Mouse (Mus musculus): ENCODE data around the gene Atf5.

Gene Atf5

DNA sequence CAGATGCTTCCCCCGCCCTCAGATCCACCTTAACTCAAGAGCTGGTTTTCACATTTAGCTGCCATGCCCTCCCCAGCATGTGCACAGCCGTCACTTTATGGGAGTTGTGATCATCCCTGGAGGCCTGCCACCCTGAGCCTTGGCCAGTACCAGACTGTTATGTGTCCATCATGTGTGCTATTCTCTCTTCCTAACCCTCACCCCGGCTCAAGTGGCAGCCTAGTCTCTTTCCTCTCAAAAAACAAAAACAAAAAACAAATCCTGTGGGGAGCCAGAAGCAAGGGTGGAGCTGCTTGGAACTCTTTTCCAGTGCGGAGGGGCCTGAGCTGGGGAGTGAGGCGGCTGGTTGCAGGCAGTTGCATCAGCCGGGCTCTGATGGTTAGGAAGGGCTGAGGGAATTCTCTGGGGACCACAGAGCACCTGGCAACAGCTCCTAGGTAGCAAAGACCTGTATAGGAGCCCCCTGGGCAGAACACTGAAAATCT is 2.3 kb upstream of the Atf5 start:
- peak; percentile 68 for DNase-seq

DNA sequence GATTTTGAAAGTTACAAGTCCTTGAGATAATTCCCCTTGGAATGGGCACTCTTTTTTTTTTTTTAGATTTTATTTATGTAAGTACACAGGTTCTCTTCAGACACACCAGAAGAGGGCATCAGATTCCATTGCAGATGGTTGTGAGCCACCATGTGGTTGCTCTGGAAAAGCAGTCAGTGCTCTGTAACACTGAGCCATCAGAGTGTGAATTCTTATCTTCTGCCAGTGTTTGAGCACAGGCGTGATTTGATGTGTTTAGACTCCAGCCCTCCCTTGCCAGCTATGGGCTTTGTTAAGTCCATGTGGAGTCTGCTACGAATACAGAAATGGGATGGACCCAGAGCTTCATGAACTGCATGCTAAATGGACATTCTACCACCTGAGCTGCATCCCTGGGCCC is 1.7 kb upstream of the Atf5 start:
- peak; percentile 73 for DNase-seq

DNA sequence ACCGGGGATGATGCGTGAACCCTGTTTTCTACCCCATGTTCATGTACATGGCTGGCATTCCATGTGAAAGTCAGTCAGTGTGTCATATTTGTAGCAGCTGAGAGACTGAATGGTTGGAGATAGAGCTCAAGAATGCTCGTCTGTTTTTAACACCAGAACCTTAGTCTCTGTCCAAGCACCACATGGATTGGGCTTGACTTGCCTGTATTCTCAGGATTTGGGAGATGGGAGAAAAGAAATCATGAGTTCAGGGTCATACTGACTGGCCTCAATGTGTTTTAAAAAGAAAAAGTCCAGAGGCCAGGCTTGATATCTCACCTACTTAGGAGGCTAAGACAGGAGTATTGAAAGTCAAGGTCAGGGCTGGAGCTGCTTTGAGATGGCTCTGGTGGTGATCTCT is 983 bp upstream of the Atf5 start:
- DNase-seq: no peak

DNA sequence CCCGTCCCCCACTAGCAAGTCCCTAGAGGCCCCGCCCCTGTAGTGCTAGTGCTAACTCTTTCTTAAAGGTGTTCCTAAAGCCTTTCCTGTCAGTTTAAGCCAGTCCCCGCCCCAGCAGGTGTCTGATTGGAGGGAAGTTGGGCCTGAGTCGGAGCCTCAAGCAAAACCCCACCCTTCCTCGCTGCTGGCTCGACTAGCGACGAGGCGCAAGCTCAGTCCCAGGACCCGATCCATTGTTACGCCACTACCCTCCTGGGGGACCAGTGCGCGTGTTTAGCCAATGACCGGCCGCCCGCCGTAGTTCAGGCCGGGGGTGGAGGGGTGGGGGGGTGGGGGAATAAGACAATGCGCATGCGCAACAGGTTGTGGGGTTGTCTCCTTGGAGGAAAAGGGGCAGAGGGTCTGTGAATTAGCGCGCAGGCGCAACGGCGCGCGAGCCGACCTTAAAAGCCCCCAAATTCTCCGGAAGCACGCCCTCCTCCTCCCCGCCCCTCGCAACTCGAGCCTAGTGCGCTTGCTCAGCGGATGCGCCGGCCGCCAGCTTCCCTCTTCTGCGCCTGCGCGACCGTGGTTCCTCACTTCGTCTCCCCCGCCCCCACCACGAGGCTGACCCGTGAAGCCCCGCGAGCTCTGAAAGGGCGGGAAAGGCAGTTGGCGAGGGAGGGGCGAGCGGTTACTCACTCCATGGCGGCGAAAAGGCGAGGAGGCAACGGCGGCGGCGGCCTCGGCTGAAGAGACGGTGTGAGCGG is 563 bp downstream of the Atf5 start, which contains the start of the genes Nup62 and Il4i1:
Nup62 (plus strand) TSS at position 368 of the 749 bp plus-strand sequence.
Il4i1 (plus strand) TSS at position 667 of the 749 bp plus-strand sequence.
- DNase-seq: peak; percentile 99

DNA sequence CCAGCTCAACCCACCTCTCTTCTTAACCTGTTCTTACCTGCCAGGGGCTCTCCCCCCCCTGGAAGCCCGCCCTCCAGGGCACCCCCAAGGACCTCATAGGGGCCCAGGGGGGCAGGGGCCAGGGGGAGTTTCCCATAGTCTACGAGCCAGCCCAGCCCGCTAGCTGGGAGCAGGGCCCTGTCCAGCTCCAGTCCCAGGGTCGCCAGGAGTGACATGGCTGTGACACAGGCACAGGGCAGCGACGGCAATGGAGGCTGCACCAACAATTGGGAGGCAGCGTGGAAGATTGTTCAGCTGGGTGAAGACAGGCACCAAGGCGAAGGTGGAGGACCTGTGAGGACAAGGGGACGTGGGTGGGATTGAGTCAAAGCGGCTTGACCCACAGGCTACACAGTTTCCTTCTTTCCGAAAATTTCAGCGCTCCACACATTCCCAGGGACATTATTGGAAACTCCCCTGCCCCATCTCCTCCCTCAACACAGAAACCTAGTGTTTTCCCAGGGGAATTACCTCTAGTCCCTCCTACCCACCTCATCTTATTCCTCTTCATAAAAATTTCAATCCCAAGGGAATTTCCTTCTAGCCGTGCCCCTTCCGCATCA is 1.4 kb downstream of the Atf5 start:
- DNase-seq: no peak

DNA sequence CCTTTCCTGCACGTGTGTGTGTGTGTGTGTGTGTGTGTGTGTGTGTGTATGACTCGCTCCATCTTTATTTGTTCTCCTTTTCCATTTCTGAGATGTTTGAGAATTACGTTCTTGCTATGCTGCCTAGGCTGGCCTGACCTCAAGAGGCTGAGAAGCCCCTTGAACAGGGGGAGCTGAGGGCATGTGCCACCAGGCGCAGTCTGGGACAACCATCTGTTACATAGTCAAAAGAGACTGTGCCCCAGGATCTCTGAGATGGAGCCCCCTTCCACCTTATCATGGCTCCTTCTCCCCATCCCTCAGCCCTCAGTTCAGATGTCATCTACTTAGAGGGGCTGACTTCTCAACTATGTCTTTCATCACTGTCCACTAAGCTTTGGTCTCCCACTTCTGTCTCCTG is 2.0 kb downstream of the Atf5 start:
- DNase-seq: no peak

DNA sequence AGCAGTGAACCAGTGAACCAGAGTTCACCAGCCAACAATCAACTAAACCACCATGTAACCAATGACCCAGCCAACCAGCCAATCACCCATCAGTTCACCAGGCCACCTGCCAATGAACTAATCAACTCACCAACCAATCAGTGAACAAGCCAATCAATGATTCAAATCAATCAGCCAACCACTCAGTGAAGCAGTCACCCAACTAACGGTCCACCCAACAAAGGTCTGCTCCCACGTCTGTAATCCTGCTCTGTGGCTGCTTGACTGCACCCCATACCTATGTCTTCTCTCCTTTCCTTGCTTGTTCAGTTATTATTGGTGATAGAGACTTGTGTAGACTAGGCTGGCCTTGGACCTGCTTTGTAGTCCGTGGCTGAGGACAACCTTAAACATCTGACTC is 2.5 kb downstream of the Atf5 start:
- DNase-seq: no peak

DNA sequence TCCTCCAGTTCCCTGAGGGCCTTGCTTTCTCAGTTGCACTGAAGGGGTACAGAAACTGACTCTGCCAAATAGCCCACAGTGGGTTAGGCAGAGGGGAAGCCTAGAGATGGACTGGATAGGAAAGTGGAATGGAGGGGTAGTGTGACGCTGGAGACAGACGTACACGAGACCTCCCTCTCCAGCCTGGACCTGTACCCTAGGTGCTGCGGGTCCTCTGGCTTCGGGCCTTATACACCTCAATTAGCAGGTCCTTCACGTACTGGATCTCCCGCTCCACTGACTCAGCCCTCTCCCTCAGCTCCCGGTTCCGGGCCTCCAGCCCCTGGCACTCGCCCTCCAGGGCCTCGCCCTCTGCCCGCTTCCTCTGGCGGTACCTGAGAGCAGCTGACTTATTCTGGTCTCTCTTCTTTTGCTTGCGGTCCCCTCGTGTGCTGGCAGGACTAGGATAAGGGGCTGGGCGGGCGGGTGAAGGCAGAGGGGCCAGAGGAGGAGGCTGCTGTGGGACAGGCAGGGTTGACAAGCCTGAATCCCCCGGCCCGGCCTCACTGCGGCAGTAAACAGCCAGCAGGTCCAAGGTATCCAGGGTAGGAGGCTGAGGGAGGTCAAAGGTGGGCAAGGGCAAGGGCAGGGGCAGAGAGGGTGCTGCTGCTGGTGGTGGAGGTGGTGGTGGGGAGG is 3.7 kb downstream of the Atf5 start:
- no peak for DNase-seq

DNA sequence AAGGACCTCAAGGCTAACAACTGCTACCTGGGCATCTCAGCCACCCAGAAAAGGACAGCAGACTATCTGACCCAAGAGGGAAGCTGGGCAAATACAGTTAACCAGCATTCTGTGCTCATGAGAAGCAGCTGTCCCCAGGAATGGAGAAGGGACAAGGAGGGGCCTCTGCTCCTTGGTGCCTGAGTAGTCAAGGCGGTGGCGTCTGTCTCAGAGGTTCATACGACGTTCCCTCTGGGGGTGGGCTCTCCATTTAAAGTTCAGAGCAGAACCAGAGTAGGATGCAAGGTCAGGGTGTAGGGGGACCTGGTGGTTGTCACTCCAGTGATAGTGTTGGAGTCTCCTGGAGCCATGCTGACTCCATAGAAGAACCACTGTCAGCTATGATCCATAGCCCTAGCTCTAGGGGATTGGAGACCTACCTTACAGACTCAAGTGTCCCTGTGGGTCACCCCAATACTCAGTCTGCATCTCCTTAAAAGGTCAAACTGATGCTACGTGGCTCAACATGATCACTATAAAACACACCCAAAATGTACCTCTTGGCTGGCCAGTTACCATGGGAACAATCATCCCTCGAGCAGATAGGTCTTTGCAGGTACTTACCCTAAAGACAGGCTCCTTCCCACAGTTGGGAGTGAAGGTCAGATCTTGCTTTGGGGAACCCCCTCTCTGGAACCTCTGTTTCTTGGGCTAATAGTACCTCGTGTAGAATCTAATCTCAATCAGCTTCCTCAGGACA is 5.5 kb downstream of the Atf5 start:
- no peak for DNase-seq

DNA sequence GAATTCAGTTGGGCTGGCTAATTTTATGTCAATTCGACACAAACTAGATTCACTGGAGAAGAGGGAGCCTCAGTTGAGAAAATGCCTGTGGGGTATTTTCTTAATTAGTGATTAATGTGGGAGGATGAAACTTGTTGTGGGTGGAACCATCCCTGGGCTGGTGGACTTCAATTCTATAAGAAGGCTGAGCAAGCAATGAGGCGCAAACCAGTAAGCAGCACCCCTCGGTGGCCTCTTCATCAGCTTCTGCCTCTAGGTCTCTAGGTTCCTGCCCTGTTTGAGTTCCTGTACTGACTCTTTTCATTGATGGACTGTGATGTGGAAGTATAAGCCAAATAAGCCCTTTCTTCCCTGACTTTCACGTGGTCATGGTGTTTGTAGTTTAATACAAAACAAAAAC is 6.1 kb downstream of the Atf5 start:
- DNase-seq: no peak

DNA sequence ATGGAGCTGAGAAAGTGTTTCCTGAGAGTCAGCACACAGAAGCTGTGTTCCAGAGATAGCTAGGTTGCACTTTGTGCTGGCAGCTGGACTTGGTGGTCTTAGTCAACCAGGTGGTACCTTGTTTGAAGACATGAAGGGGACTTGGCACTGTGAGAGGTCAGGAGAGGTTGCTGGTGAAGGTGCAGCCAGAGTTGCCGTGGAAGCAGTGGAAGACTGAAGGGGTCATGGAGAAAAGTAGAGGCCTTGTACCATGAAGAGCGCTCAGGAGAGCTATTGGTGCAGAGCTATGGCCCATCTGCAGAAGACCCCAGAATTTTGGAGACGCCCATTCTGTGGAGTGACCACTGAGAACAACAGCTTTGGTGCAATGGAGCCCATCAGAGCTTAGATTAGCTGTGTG is 7.0 kb downstream of the Atf5 start:
- no peak for DNase-seq

DNA sequence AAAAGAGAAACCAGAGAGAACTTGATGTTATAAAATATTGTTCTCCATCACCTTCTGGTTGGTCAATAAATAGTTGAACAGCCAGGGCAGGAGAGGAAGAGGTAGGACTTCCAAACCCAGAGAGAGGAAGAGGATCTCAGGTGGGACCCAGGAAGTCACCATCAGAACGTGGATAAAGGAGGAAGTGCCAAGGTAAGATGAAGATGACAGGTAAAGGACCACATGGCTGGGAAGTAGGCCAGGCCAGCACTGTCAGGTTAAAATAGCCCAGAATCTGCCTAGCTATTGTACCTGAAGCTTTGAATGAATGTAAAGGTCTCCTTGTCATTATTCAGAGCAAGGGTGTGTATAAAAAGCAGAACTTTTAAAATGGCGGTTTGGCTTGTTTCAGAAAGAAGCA is 7.5 kb downstream of the Atf5 start:
- DNase-seq: no peak

DNA sequence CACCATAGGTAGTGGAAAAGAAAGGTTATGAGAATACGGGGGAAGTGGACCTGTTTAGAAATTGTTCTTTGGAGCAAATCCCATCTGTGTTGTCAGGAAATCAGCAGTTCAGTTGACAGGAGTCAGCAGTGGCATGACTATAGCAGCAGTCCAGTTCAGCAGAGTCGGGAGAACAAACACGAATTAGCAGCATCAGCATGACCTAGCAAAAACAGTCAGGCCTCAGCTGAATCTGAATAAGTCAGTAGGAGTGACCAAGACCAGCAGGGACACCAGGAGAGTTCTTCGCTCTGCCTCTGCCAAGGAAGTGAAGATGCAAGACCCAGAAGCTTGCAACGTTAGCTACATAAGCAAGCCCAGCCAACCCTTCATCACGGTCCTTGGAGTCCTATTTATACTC is 23.7 kb downstream of the Atf5 start:
- DNase-seq: no peak

DNA sequence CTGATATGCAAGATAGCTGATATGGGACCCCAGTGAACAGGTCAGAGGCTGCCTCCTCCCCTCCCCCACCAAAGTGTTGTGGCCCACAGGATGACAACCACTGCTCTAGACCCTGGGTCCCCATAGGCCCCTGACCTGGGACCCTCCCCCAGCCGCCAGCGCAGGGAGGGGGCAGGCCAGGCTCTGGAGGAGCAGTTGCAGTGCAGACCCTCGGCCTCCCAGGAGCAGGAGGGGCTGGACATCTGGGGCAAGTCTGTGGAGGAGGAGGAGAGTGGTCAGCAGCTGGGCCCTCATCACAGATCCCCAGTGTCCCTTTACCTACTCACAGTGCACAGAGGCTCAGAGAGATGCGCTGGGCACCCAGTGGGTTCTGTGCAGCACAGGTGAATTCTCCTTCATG is 26.4 kb downstream of the Atf5 start:
- DNase-seq: no peak

DNA sequence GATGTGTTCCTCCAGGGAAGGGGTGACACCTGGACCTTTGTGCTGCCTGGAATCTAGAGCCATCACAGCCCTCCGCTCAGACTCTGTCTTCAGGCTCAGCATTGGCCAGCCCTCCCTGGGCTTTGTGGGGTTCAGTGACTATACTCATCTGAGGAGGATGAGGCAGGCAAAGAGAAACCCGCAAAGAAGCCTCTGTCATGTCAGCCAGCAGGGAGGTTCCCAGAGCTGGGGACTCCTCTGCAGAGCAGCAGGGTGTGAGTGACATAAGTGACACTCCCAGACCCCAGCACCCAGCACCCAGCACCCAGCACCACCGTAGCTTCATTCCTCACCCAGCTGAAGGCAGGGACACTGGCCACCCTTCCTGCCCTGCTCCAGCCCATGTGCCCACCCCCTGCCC is 26.9 kb downstream of the Atf5 start:
- no peak for DNase-seq

DNA sequence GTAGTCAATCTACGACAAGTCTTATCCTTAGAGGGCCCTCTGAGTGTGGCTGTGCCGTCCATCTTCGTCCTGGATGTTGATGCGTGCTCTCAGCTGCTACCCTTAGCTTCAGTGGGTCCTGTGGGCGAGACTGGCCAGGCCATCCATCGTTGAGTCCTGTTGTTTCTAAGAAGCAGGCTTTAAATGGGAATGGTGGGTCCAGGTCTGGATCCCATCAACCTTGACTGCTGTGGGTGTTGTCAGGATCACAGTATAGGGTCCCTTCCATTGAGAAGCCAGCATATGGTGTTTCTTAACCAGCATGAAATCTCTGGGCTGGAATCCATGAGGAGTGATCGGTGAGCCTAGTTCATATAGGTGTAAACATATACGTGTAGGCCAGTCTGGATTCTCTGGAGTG is 36.4 kb downstream of the Atf5 start:
- DNase-seq: no peak

DNA sequence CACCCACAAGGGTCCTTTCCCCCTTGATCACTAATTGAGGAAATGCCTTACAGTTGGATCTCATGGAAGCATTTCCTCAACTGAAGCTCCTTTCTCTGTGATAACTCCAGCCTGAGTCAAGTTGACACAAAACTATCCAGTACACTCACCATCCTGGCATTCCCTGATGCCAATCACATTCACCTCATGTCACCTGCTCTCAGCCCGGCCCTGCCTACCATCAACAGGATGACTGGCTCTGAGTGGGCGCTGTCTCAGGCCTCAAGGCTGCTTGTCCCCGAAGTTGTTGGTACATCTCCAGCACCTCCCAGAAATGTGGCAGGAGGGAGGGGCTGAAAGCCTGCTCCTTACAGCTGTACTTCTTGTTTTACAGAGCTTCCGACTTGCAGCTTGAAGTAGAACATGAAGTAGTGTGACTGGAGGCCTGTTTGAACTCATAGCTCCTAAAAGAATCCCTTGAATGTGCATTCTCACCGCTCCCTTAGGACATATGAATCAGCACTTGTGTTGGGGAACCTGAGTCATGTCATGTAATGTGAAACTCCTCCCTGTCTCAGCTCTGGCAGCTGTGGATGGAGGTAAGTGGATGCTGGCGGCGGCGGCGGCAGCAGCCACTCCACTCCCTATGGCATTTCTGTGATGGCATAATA is 39.5 kb downstream of the Atf5 start:
- DNase-seq: no peak

DNA sequence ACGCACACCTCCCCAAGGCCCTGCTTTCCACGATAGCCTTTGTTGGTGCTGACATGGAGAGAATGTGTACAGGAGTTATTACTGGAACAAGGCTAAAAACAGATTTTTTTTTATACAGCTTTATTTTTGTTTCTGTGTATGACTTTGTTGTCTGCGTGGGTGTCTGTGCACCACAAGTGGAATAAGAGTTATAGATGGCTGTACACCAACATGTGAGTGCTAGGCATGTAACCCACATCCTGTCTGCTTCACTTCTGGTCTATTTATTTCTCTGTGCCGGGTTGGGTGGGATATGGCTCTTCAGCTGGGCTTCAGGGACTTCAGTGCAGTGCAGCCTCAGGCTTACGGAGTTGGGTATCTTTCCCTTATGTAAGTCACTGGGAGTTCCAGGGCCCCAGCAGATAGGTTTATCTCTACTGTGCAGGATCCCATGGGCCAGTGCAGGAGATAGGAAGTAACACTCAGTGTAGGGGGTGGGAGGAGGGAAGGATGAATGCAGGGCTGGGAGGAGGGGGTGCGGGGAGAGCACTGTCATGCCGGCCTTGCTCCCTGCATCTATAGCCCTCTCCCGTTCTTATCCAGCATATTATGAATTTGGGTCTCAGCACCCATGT is 43.8 kb downstream of the Atf5 start:
- DNase-seq: no peak

DNA sequence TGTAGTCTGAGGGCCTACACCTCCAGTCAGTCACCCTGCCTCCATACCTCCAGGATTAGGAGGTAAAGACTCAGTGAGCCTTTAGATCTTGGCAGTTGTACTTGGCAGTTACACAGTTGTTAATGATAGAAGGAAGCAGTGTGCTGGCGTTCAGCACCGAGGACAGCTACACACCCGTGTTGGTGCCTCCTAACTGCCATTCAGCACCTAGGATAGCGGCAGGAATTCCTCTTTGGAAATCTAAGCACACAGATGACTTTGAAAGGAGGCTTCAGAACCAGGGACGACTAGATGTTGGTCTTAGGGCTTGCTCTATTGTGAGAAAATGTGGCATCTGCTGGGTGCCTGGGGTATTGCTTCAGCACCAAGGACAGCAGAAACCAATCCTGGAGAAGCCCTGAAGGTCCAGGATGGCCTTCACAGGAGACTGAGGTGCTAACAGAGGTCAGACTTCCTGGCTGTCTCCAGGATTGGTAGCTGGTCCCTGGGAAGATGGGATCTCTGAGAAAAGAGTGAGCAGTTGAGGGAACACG is 46.3 kb downstream of the Atf5 start:
- peak; percentile 79 for DNase-seq

DNA sequence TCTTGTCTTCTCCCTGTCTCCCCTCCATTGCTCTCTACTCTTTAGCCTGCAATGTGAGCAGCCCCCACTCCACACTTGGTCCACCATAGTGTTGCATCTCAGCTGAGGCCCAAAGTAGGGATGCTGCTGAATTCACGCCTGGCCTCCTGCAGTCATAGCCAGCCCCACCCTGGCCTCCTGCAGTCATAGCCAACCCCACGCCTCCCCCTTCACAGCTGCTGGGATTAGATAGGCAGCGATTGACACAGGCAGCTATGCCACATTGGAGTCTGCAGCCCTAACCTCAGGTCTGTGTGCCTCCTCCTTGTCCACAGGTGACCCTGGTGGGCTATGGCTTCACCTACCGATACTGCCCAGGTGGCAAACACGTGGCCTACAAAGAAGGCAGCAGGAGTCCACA is 48.3 kb downstream of the Atf5 start:
- DNase-seq: no peak
